Mouse (Mus musculus): Measurements from ENCODE around the gene Gm6337.
"Not testable (repeated sequence)": the region's sequence is repeated elsewhere in the genome, so short reads cannot be mapped to it uniquely, and the experiment has no call there.

The Gm6337 gene

DNA sequence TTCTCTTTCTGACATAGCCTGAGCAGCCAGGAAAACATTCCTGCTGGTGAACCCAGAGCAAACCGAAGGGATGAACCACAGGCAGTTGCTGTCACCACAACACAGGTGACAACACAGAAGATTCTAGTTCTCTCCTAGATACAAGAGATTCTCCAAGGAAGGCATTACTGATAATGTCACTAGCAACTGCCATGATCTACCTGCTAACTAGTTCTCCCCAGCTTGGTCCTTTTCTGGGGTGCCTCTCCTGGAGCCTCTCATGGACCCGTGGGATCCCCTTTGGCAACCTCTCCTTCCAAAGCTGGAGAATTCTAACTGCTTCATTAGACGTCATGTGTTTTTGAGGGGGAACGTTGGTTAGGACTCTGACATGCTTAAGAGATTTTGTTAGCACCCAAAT lies at the start of gene Gm6337:
TSS of gene Gm6337 (minus strand) at position 101 of the 400 bp plus-strand sequence.
- in situ Hi-C loops (cut with MboI; ENCODE audit: low sequenced_read_pairs) = not testable (repeated sequence)

- in situ Hi-C loops (cut with MboI; ENCODE audit: low sequenced_read_pairs) = not testable (repeated sequence)
These were observed 49.4 kb upstream of the Gm6337 start for GRCm38 (mm10) chr14:6107500-6107899.

- in situ Hi-C loops (cut with MboI; ENCODE audit: low sequenced_read_pairs) = not testable (repeated sequence)
These were observed 35.8 kb upstream of the Gm6337 start, which contains the start of gene Gm8206 for GRCm38 (mm10) chr14:6093842-6094241. Gene Gm8206, minus strand, starts transcription at chr14:6093942.
